Mouse (Mus musculus): Measurements from ENCODE around the gene Olfr198. TPM values are rescaled to one million over a fixed set of nuclear protein-coding genes. Genes with fewer than 3 reads are reported as not detected.
"Not testable (repeated sequence)": the region's sequence is repeated elsewhere in the genome, so short reads cannot be mapped to it uniquely, and the experiment has no call there.

The Olfr198 gene
- polyA plus RNA-seq (2015; fragmentation: Nextera tagmentation; extraction: Ambion mirVana) = not detected in 2 replicates

DNA sequence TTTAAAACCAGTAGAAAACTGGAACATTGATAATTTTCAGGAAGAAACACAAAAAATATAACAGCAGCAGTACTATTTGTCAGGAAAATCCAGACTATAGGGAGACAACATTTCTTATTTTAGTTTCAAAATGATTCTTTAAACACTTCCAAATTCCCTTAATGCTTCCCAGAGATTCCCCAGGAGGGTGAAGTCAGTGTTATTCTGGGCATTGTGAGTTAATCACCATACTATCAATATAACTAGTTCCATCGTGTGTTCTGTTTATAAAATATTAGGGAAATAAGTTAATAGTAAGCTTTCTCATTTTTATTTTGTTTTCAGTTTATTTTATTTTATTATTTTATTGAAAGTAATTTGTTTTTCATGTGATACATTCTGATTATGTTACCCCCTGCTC is at the start of gene Olfr198:
TSS of gene Olfr198 (minus strand) at position 101 of the 400 bp plus-strand sequence.
- 77% methylated on average over 1 of the region's 1 CpGs for WGBS
- not testable (repeated sequence) for H3K27ac ChIP-seq; H3K27me3 ChIP-seq; H3K36me3 ChIP-seq (ENCODE audit: poor library complexity, severe bottlenecking); H3K9me3 ChIP-seq (replicated peaks); H3K4me3 ChIP-seq; H3K4me2 ChIP-seq; H3K9ac ChIP-seq; H3K4me1 ChIP-seq; ATAC-seq

DNA sequence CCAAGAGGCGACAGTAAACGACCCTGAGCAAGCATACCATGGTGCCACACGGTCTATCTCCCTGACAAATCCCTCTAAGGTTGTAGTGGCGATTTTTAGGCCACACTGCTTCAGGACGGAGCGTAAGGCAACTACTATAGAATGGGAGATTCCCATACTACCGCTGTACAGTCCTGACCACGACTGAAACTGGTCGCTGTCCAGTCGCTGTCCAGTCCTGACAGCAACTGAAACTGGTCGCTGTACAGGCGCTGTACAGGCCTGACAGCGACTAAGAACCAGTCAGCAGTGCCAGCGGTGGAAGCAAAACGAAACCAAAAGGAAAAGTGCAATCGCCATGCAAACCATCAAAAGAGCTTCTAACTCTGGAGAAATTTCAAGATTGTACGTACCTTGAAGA is 46.4 kb upstream of the Olfr198 start:
- no peaks in the 10 kb centered on the region for H3K27me3 ChIP-seq
- H3K4me1 ChIP-seq = no peaks in the 10 kb centered on the region
- 87% methylated on average over 17 of the region's 17 CpGs for WGBS
- ATAC-seq = no peak
- H3K9me3 ChIP-seq (replicated peaks) = no peaks in the 10 kb centered on the region
- H3K36me3 ChIP-seq (ENCODE audit: poor library complexity, severe bottlenecking) = no peaks in the 10 kb centered on the region
- no peak overlapping the region for H3K27ac ChIP-seq
- no peak overlapping the region for H3K9ac ChIP-seq
- no peak overlapping the region for H3K4me3 ChIP-seq
- H3K4me2 ChIP-seq = no peak overlapping the region

DNA sequence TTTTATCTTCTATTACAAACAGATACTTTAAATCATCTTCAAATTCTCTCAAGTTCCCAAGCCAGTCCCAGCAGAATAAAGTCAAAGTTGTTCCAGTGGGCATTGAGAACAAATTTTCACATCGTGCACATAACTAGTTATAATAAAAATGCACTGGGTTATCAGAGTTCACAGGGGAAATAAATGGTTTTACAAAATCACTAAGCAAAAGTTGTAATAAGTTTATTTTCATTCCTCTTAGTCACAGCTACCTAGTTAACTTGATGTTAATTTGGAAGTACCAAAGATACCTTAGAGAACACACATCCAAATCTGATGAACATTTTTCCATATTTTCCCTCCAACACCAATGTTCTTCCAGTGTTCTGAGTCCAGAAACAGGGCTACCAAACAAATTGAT is 16.3 kb upstream of the Olfr198 start, which contains the start of gene Olfr199:
TSS of gene Olfr199 (minus strand) at position 101 of the 400 bp plus-strand sequence.
- H3K36me3 ChIP-seq (ENCODE audit: poor library complexity, severe bottlenecking); H3K27ac ChIP-seq; H3K4me1 ChIP-seq; H3K4me3 ChIP-seq; H3K9ac ChIP-seq; ATAC-seq; H3K9me3 ChIP-seq (replicated peaks); H3K27me3 ChIP-seq; H3K4me2 ChIP-seq: not testable (repeated sequence)
- 88% methylated on average over 1 of the region's 1 CpGs for WGBS

DNA sequence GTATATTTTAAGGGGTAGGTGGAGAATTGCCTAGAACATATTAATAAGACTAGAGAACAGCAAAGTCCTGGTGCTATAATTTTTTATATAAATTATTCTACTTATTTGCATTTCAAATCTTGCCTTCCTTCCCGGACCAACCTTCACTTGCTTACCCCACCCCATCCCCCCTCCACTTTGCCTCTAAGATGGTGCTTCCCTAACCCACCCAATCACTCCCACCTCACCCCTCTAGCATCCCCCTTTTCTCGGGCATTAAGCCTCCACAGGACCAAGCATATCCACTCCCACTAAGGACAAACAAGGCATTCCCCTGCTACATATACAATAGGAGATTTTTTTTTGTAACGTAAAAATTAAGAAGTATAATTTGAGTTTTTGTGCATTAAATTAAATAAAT is 14.5 kb upstream of the Olfr198 start:
- 76% methylated on average over 3 of the region's 3 CpGs for WGBS

DNA sequence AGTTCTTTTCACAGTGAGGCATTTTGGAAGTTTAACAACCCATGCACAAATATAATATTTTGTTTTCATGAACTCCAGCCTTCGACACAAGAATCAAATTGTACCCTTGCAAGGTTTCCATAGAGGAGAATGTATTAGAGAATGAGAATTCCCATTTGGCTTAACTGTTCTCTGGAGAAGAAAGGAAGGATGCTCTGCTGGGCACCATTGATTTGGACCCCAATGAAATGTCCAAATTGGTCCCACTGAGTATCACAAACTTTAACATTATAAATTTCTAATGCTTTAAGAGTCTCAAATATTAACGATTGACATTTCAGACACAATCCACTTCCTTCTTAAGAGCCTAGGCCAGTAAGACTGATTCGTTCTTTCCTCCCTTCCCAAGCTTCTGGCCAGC is 33.0 kb downstream of the Olfr198 start, which contains the start of gene Olfr196:
TSS of gene Olfr196 (minus strand) at position 101 of the 400 bp plus-strand sequence.
- 76% methylated on average over 3 of the region's 3 CpGs for WGBS
- H3K36me3 ChIP-seq (ENCODE audit: poor library complexity, severe bottlenecking) = no peaks in the 10 kb centered on the region
- H3K4me2 ChIP-seq = no peak within 1 kb of the TSS
- H3K4me1 ChIP-seq = no peaks in the 10 kb centered on the region
- H3K4me3 ChIP-seq = no peak within 1 kb of the TSS
- no peaks in the 10 kb centered on the region for H3K9me3 ChIP-seq (replicated peaks)
- no peak within 1 kb of the TSS for H3K27ac ChIP-seq
- H3K27me3 ChIP-seq = no peaks in the 10 kb centered on the region
- no peak within 1 kb of the TSS for H3K9ac ChIP-seq
- ATAC-seq = no peak

More for the DNA sequence above, 14.5 kb upstream of the Olfr198 start:
- H3K4me1 ChIP-seq; H3K4me3 ChIP-seq; H3K9me3 ChIP-seq (replicated peaks); H3K9ac ChIP-seq; H3K36me3 ChIP-seq (ENCODE audit: poor library complexity, severe bottlenecking); H3K27ac ChIP-seq; H3K27me3 ChIP-seq; H3K4me2 ChIP-seq; ATAC-seq: not testable (repeated sequence)

DNA sequence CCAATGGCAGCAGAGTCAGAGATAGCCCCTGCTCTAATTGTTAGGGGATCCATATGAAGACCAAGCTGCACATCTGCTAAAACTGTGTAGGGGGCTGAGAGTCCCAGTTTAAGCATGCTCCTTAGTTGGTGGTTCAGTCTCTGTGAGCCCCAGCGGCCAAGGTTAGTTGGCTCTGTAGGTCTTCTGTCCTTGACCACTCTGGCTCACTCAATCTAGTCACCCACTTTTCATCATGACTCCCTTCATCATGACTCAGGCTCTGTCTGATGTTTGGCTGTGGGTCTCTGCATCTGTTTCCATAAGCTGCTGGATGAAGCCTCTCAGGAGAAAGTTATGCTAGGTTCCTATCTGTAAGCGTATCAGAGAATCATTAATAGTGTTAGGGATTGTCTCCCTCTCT is 51.3 kb downstream of the Olfr198 start:
- H3K36me3 ChIP-seq (ENCODE audit: poor library complexity, severe bottlenecking) = no peaks in the 10 kb centered on the region
- no peaks in the 10 kb centered on the region for H3K4me1 ChIP-seq
- ATAC-seq = no peak
- WGBS = 89% methylated on average over 2 of the region's 2 CpGs
- no peak overlapping the region for H3K9ac ChIP-seq
- no peak overlapping the region for H3K4me3 ChIP-seq
- no peak overlapping the region for H3K27ac ChIP-seq
- H3K4me2 ChIP-seq = no peak overlapping the region
- H3K9me3 ChIP-seq (replicated peaks) = no peaks in the 10 kb centered on the region
- H3K27me3 ChIP-seq = no peaks in the 10 kb centered on the region

Other genes with a start within 250 kb of the Olfr198 start
- gene Olfr183, start 208.2 kb downstream of the Olfr198 start, polyA plus RNA-seq (2015; fragmentation: Nextera tagmentation; extraction: Ambion mirVana) = not detected in 2 replicates
- gene Olfr186, start 173.2 kb downstream of the Olfr198 start, polyA plus RNA-seq (2015; fragmentation: Nextera tagmentation; extraction: Ambion mirVana) = not detected in 2 replicates
- gene Olfr187, start 163.8 kb downstream of the Olfr198 start, polyA plus RNA-seq (2015; fragmentation: Nextera tagmentation; extraction: Ambion mirVana) = not detected in 2 replicates
- gene Olfr190, start 125.5 kb downstream of the Olfr198 start, polyA plus RNA-seq (2015; fragmentation: Nextera tagmentation; extraction: Ambion mirVana) = not detected in 2 replicates
- not detected in 2 replicates for gene Olfr191, start 113.7 kb downstream of the Olfr198 start, polyA plus RNA-seq (2015; fragmentation: Nextera tagmentation; extraction: Ambion mirVana)
- gene Olfr193, start 91.7 kb downstream of the Olfr198 start, polyA plus RNA-seq (2015; fragmentation: Nextera tagmentation; extraction: Ambion mirVana) = not detected in 2 replicates
- not detected in 2 replicates for gene Olfr194, start 82.5 kb downstream of the Olfr198 start, polyA plus RNA-seq (2015; fragmentation: Nextera tagmentation; extraction: Ambion mirVana)
- not detected in 2 replicates for gene Olfr195, start 56.5 kb downstream of the Olfr198 start, polyA plus RNA-seq (2015; fragmentation: Nextera tagmentation; extraction: Ambion mirVana)
- gene Olfr196, start 33.1 kb downstream of the Olfr198 start, polyA plus RNA-seq (2015; fragmentation: Nextera tagmentation; extraction: Ambion mirVana) = not detected in 2 replicates
- not detected in 2 replicates for gene Olfr199, start 16.2 kb upstream of the Olfr198 start, polyA plus RNA-seq (2015; fragmentation: Nextera tagmentation; extraction: Ambion mirVana)
- gene Olfr201, start 69.1 kb upstream of the Olfr198 start, polyA plus RNA-seq (2015; fragmentation: Nextera tagmentation; extraction: Ambion mirVana) = not detected in 2 replicates
- gene Olfr202, start 83.3 kb upstream of the Olfr198 start, polyA plus RNA-seq (2015; fragmentation: Nextera tagmentation; extraction: Ambion mirVana) = not detected in 2 replicates
- not detected in 2 replicates for gene Olfr203, start 95.3 kb upstream of the Olfr198 start, polyA plus RNA-seq (2015; fragmentation: Nextera tagmentation; extraction: Ambion mirVana)
- not detected in 2 replicates for gene Olfr204, start 114.7 kb upstream of the Olfr198 start, polyA plus RNA-seq (2015; fragmentation: Nextera tagmentation; extraction: Ambion mirVana)
- gene Olfr205, start 127.6 kb upstream of the Olfr198 start, polyA plus RNA-seq (2015; fragmentation: Nextera tagmentation; extraction: Ambion mirVana) = not detected in 2 replicates
- gene Olfr206, start 145.7 kb upstream of the Olfr198 start, polyA plus RNA-seq (2015; fragmentation: Nextera tagmentation; extraction: Ambion mirVana) = not detected in 2 replicates
- not detected in 2 replicates for gene Olfr209, start 160.5 kb upstream of the Olfr198 start, polyA plus RNA-seq (2015; fragmentation: Nextera tagmentation; extraction: Ambion mirVana)
- 0.06 and 0.10 TPM in 2 replicates for gene Gabrr3, start 203.8 kb upstream of the Olfr198 start, polyA plus RNA-seq (2015; fragmentation: Nextera tagmentation; extraction: Ambion mirVana)